Mouse (Mus musculus) embryo, embryonic 11.5 days (tissue): ENCODE measurements at regions not wholly inside any gene's neighbourhood (a gene's known extent, or its start where the extent isn't known, plus 50 kb on each side); places are given as distances from the start of the nearest gene placed in this dataset.

Experiments used
- DNase-seq: peaks from one replicate; pipeline ENCODE4 v3.0.0-alpha.2; 2012; ENCODE audit warnings: low read depth, low spot score

DNA sequence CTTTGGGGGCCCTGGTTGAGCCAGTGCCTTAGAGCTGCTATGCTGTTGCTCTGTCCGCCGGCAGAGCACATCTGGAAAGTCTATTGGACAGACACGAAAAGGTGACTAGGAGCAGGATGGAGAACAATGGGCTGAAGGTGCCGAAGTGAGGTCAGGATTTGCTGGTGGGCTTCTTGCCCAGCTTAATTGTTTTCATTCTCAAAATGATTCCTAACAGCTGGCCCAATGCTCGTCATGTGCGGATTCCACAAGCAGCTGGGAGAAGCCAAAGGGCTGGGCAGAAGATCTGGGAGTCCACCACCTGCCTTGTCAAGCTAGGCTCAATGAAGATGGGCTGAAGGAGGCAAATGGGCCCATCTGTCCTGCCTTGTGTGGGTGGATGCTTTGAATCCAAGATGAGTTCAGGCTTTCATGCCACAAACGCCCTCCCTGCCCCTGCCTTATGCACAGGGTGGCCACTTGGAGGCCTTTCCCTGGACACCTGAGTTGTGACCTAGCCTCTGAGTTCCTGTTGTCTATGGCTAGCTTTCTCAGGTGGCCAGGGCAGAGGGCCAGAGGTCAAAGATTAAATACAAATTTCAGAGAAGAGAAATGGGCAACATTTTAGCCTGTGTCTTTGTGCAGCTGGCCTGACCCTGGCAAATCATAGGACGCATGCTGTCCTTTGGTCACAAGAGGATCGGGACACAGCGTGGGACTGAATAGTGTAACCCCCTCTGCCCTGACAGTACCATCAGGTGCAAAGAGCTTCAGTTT, 95.9 kb downstream of the Snx19 start:
- DNase-seq: no peak

DNA sequence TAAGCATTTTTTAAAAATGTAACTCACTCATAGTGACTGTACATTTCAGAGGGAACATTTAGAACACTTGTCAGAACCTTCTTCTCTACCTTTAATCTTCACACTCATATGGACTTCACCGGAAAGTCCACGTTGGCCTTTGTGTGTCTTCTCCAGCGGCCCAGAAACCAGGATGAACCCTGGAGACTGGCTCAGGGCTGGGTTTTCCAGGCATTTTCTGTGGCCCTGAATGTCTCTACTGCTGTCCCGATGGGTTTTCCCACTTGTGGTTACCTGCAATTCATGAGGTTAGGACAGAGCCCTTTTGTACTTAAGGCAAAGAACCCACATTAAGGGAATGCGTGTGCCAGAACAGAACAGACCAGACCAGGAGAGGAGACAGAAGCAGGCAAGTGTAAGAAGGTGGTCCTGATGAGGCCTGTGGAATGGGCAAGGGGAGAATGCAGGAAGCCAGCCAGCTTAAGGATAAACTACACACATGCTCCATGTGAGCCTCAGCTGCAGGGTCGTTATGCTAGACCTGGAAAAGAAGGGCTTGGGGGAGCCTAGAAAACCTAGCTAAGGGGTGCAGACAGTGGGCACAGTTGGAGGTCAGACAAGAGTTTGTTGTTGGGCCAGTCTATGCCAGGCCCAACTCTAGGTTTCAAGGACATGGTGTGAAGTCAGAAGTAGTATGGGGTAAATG, 94.8 kb downstream of the Snx19 start:
- DNase-seq: no peak

DNA sequence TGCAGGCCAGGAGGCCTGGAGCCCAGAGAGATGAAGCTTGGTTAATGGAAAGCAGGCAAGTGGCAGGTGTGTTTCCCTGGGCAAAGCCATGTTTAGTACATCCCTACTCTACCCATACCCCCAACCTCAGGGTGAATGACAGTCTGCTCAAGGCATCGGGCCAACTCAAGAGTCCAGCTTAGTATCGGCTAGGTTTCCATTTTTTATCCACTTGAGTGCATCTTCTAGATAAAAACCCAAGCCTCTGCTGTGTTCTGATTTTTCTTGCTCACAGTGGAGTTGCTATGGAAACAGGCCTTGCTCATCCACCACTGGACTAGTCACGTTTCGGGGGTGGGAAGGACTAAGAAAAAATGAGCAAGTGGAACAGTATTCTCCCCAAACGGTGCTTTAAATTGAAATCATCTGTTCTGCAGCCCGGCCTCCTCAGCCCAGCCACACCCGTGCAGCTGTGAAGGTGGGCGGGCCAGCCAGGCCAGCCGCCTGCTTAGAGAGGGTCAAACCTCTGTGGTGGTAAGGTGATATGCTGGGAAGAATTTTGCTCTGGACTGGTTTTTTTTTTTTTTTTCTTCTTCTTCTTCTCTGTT, 94.0 kb downstream of the Snx19 start:
- DNase-seq: peak; percentile 53

DNA sequence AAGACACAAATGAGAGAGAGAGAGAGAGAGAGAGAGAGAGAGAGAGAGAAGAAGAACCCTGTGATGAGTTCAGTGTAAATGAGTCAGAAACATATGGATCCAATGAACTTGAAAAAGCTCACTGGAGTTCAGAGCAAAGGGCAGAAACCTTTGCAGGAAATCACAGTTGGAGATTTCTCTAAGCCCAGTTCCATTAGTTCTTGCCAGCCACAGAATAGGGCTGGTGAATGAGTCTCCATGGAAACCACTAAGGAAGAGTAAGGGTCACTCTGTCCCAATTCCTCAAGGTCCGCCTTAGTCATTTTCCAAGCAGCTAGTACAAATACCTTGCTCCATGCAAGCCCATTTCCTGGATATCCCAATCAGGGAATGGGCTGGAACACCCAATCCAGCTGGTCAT, 93.2 kb downstream of the Snx19 start:
- no peak for DNase-seq

DNA sequence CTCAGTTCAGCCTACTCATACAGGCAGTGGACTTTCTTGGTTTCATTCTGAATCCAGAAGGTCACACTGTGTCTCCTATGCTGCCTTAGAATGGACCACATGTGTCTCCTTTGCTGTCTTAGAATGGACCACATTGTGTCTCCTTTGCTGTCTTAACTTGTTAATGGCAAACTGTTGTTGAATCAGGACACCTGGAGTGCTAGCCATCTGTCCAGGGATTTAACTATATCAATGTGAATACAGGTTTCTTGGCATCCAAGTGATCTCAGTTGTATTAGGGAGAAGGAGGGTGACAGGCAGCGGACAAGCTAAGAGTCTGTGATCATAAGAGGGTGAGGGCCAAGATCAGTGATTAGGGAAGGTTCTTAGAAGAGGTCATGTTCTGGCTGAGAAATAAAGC, 92.3 kb downstream of the Snx19 start:
- no peak for DNase-seq
